Mouse (Mus musculus): ENCODE results near the gene Olfr370.

GRCm38 (mm10) chr8:83576921-83577320, 41.3 kb downstream of the Olfr370 start:
- TF ChIP-seq CTCF (IDR thresholded peaks at IDR 0.05; ENCODE audit: low read depth) (no peak), EP300 (IDR thresholded peaks at IDR 0.05; ENCODE audit: low read depth) (no peak)

Measured in heart, postnatal 0 days (tissue).